Mouse (Mus musculus) liver, embryonic 13.5 days (tissue): ENCODE measurements around the gene A730046J19Rik. TPM values are rescaled to one million over a fixed set of nuclear protein-coding genes. Genes with fewer than 3 reads are reported as not detected.

Experiments
- ATAC-seq: fragments of 200-750 bp; cut with Nextera tagmentation; 2 replicates; pipeline ENCODE4 v1.8.0; 2017; ENCODE audit warnings: low read depth, mild to moderate bottlenecking, moderate number of reproducible peaks, moderate library complexity
- DNase-seq: peaks from one replicate; pipeline ENCODE4 v3.0.0; 2022
- H3K27ac ChIP-seq: fragments of 300-500 bp; sonication (generic); 2 replicates; pipeline ENCODE4 v1.5.1; 2015; ENCODE audit warnings: moderate library complexity, mild to moderate bottlenecking, inconsistent platforms
- H3K27me3 ChIP-seq: fragments of 300-500 bp; sonication (generic); 2 replicates; pipeline ENCODE4 v1.6.1; 2015; ENCODE audit warnings: mild to moderate bottlenecking, inconsistent platforms
- H3K36me3 ChIP-seq: fragments of 300-500 bp; sonication (generic); 2 replicates; pipeline ENCODE4 v1.6.1; 2015; ENCODE audit warnings: mild to moderate bottlenecking, inconsistent platforms
- H3K4me1 ChIP-seq: fragments of 300-500 bp; sonication (generic); replicated peaks from 2 replicates; pipeline ENCODE4 v1.6.1; 2015; ENCODE audit warnings: inconsistent platforms
- H3K4me2 ChIP-seq: fragments of 300-500 bp; sonication (generic); 2 replicates; pipeline ENCODE4 v1.6.1; 2015; ENCODE audit warnings: inconsistent platforms, mild to moderate bottlenecking, moderate library complexity
- H3K4me3 ChIP-seq: fragments of 300-500 bp; sonication (generic); replicated peaks from 2 replicates; pipeline ENCODE4 v1.5.1; 2015; ENCODE audit warnings: mild to moderate bottlenecking, inconsistent platforms
- H3K9ac ChIP-seq: fragments of 300-500 bp; sonication (generic); 2 replicates; pipeline ENCODE4 v1.6.1; 2015; ENCODE audit warnings: mild to moderate bottlenecking, inconsistent platforms
- H3K9me3 ChIP-seq: fragments of 300-500 bp; sonication (generic); replicated peaks from 2 replicates; pipeline ENCODE4 v1.6.1; 2016; ENCODE audit warnings: inconsistent platforms
- WGBS: fragments of 180-500 bp; shearing (Covaris S2); methylation state at CpG from one replicate; pipeline ENCODE4 v1.1.7; 2015; ENCODE audit not compliant: insufficient replicate concordance; 5-methylcytosine and 5-hydroxymethylcytosine counted together
- polyA plus RNA-seq: library from polyadenylated mRNA; unstranded; fragments of >200 nt; fragmentation: Nextera tagmentation; extraction: Ambion mirVana; gene quantifications from 2 replicates; pipeline ENCODE4 v1.2.1, GENCODE M21; 2015

Gene A730046J19Rik
- polyA plus RNA-seq, result 0.10 and 0.14 TPM in 2 replicates

- Histone ChIP-seq H3K9me3 (no peaks in the 10 kb centered on the region), H3K27ac (no peak within 1 kb of the TSS), H3K4me3 (no peak within 1 kb of the TSS), H3K36me3 (no peaks in the 10 kb centered on the region), H3K27me3 (no peaks in the 10 kb centered on the region), H3K4me1 (no peaks in the 10 kb centered on the region), H3K4me2 (peak within 1 kb of the TSS; percentile 50), H3K9ac (no peak within 1 kb of the TSS)
- 27% methylated on average over 8 of the region's 8 CpGs for WGBS
- no peak for DNase-seq
- ATAC-seq, result 0 out of 2 replicates have a peak, but pooled peaks have one; percentile 43
These were observed at the start of gene A730046J19Rik for GRCm38 (mm10) chrX:144153523-144153922. Gene A730046J19Rik, plus strand, starts transcription at chrX:144153695.

GRCm38 (mm10) chrX:144104619-144105416 is 48.7 kb upstream of the A730046J19Rik start:
- 44% methylated on average over 2 of the region's 2 CpGs for WGBS
- Histone ChIP-seq H3K4me1 (no peaks in the 10 kb centered on the region), H3K36me3 (no peaks in the 10 kb centered on the region), H3K4me2 (no peak overlapping the region), H3K9ac (no peak overlapping the region), H3K27me3 (no peaks in the 10 kb centered on the region), H3K9me3 (no peaks in the 10 kb centered on the region), H3K27ac (no peak overlapping the region), H3K4me3 (no peak overlapping the region)
- ATAC-seq (no peak), DNase-seq (no peak)

GRCm38 (mm10) chrX:144136281-144136680 is 17.2 kb upstream of the A730046J19Rik start:
- no peak for DNase-seq
- Histone ChIP-seq H3K4me1 (no peaks in the 10 kb centered on the region), H3K27me3 (no peaks in the 10 kb centered on the region), H3K4me3 (no peak overlapping the region), H3K4me2 (no peak overlapping the region), H3K9me3 (no peaks in the 10 kb centered on the region), H3K36me3 (no peaks in the 10 kb centered on the region), H3K9ac (no peak overlapping the region), H3K27ac (no peak overlapping the region)
- no peak for ATAC-seq
- WGBS, result 69% methylated on average over 1 of the region's 1 CpGs

- H3K27ac ChIP-seq, result no peak overlapping the region
- no peaks in the 10 kb centered on the region for H3K27me3 ChIP-seq
- no peaks in the 10 kb centered on the region for H3K4me1 ChIP-seq
- H3K4me2 ChIP-seq, result no peak overlapping the region
- H3K9ac ChIP-seq, result no peak overlapping the region
- H3K36me3 ChIP-seq, result no peaks in the 10 kb centered on the region
- H3K9me3 ChIP-seq, result no peaks in the 10 kb centered on the region
- H3K4me3 ChIP-seq, result no peak overlapping the region
- DNase-seq (no peak), ATAC-seq (no peak)
- 55% methylated on average over 2 of the region's 2 CpGs for WGBS
These were observed 3.5 kb upstream of the A730046J19Rik start for GRCm38 (mm10) chrX:144149987-144150386.

- Histone ChIP-seq H3K36me3 (no peaks in the 10 kb centered on the region), H3K9me3 (no peaks in the 10 kb centered on the region), H3K27ac (no peak overlapping the region), H3K9ac (no peak overlapping the region), H3K27me3 (no peaks in the 10 kb centered on the region), H3K4me2 (peak overlapping the region; percentile 50), H3K4me3 (no peak overlapping the region), H3K4me1 (no peaks in the 10 kb centered on the region)
- ATAC-seq, result no peak
- 22% methylated on average over 7 of the region's 7 CpGs for WGBS
- no peak for DNase-seq
These were observed 616 bp downstream of the A730046J19Rik start for GRCm38 (mm10) chrX:144154111-144154510.

GRCm38 (mm10) chrX:144162936-144163335 is 9.4 kb downstream of the A730046J19Rik start:
- ATAC-seq (no peak), DNase-seq (no peak)
- no peak overlapping the region for H3K9ac ChIP-seq
- H3K9me3 ChIP-seq, result no peaks in the 10 kb centered on the region
- no peaks in the 10 kb centered on the region for H3K4me1 ChIP-seq
- no peaks in the 10 kb centered on the region for H3K36me3 ChIP-seq
- 41% methylated on average over 5 of the region's 5 CpGs for WGBS
- no peak overlapping the region for H3K27ac ChIP-seq
- no peak overlapping the region for H3K4me3 ChIP-seq
- no peaks in the 10 kb centered on the region for H3K27me3 ChIP-seq
- H3K4me2 ChIP-seq, result no peak overlapping the region

Other genes with a start within 250 kb of the A730046J19Rik start
- 0.36 and 0.38 TPM in 2 replicates for gene Dcx, start 220.4 kb upstream of the A730046J19Rik start, polyA plus RNA-seq
- 9.8 and 14.7 TPM in 2 replicates for gene Alg13, start 164.1 kb downstream of the A730046J19Rik start, polyA plus RNA-seq